8 mouse cellular contexts compared by ENCODE assay signal in the genomic region with DNA sequence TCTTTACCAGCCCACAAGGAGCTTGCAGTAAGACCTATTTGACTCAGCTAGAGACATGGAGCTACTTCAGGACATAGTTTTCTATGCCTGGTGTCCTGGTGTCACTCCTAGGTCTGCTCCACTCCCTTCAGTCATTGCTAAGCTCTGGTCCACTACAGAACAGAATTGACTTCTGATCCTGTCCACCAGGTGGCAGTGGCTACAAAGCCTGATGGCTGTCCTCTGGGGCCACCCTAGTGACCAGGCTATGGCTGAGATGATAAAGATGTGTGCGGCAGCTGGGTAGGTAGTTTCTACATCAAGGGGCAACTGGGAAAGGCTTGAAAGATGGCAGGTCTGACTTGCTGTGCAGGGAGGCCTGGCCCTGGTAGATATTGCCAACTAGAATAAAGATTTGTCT. TPM values are rescaled to one million over a fixed set of nuclear protein-coding genes. Genes with fewer than 3 reads are reported as not detected.
DNase-seq lines count a peak whose midpoint lies in the region; ATAC-seq and TF ChIP-seq lines count a peak whose summit lies in the region.

No protein-coding gene starts in this region.

- no peaks in the 10 kb centered on the region; the same call in 1 of the 2 replicates for H3K4me1 ChIP-seq in heart, embryonic 12.5 days (replicated peaks)
- peaks cover 16% of the 10 kb centered on the region; the same call in 1 of the 2 replicates for H3K4me1 ChIP-seq in kidney, embryonic 15.5 days
- peaks cover 5% of the 10 kb centered on the region; the same call in 1 of the 2 replicates for H3K4me1 ChIP-seq in liver, postnatal 0 days (ENCODE audit: insufficient read depth)
- peaks cover 13% of the 10 kb centered on the region for H3K4me1 ChIP-seq in neural tube, embryonic 15.5 days

- no peaks in the 10 kb centered on the region for H3K27me3 ChIP-seq in heart, embryonic 12.5 days (replicated peaks)
- H3K27me3 ChIP-seq in kidney, embryonic 15.5 days, result no peaks in the 10 kb centered on the region
- H3K27me3 ChIP-seq in liver, postnatal 0 days (ENCODE audit: insufficient read depth, low read length), result no peaks in the 10 kb centered on the region
- no peaks in the 10 kb centered on the region for H3K27me3 ChIP-seq in neural tube, embryonic 15.5 days (replicated peaks)

- WGBS in heart, embryonic 12.5 days, result 25% methylated on average over 1 of the region's 1 CpGs
- WGBS in kidney, embryonic 15.5 days, result 26% methylated on average over 1 of the region's 1 CpGs
- WGBS in liver, postnatal 0 days (ENCODE audit: insufficient replicate concordance), result 33% methylated on average over 1 of the region's 1 CpGs
- WGBS in neural tube, embryonic 15.5 days, result 33% methylated on average over 1 of the region's 1 CpGs

- peaks cover 22% of the 10 kb centered on the region for H3K36me3 ChIP-seq in heart, embryonic 12.5 days
- H3K36me3 ChIP-seq in kidney, embryonic 15.5 days, result peaks cover 28% of the 10 kb centered on the region
- peaks cover 8% of the 10 kb centered on the region; the same call in 1 of the 2 replicates for H3K36me3 ChIP-seq in liver, postnatal 0 days (replicated peaks; ENCODE audit: insufficient read depth, low read length)
- peaks cover 25% of the 10 kb centered on the region for H3K36me3 ChIP-seq in neural tube, embryonic 15.5 days

- DNase-seq in CD4-positive, CD25-positive, alpha-beta regulatory T cell, adult 2 months (ENCODE audit: low read depth, low spot score), result peak; percentile 57
- peak; percentile 51 for DNase-seq in ZHBTc4 (ENCODE audit: low read depth, low spot score)
- DNase-seq in embryo, embryonic 10 days (ENCODE audit: low spot score), result peak; percentile 86
- DNase-seq in liver, postnatal 0 days, result peak; percentile 75
- peak; percentile 68 for DNase-seq in urinary bladder, postnatal 25 days (ENCODE audit: low spot score)

- no peak overlapping the region for H3K4me3 ChIP-seq in heart, embryonic 12.5 days
- H3K4me3 ChIP-seq in kidney, embryonic 15.5 days (replicated peaks), result no peak overlapping the region
- no peak overlapping the region for H3K4me3 ChIP-seq in liver, postnatal 0 days (ENCODE audit: low read depth, low read length)
- H3K4me3 ChIP-seq in neural tube, embryonic 15.5 days (replicated peaks), result no peak overlapping the region

- H3K9me3 ChIP-seq in heart, embryonic 12.5 days (replicated peaks), result no peaks in the 10 kb centered on the region
- H3K9me3 ChIP-seq in kidney, embryonic 15.5 days (replicated peaks), result no peaks in the 10 kb centered on the region
- H3K9me3 ChIP-seq in liver, postnatal 0 days (ENCODE audit: low read length), result no peaks in the 10 kb centered on the region
- H3K9me3 ChIP-seq in neural tube, embryonic 15.5 days (replicated peaks), result no peaks in the 10 kb centered on the region

- no peak for TF ChIP-seq EP300 in liver, postnatal 0 days (IDR thresholded peaks at IDR 0.05; ENCODE audit: low read depth)

- ATAC-seq in heart, embryonic 12.5 days (ENCODE audit: insufficient number of reproducible peaks, low FRiP score), result 0 out of 2 replicates have a peak, but pooled peaks have one; percentile 26
- ATAC-seq in kidney, embryonic 15.5 days (replicated peaks; ENCODE audit: low FRiP score), result peak; percentile 71; the same call in 1 of the 2 replicates
- ATAC-seq in liver, postnatal 0 days, result peak; percentile 68
- peak; percentile 50; the same call in 1 of the 2 replicates for ATAC-seq in neural tube, embryonic 15.5 days (ENCODE audit: low FRiP score)

- H3K4me2 ChIP-seq in heart, embryonic 12.5 days, result no peak overlapping the region
- H3K4me2 ChIP-seq in kidney, embryonic 15.5 days, result no peak overlapping the region
- H3K4me2 ChIP-seq in liver, postnatal 0 days (ENCODE audit: low read depth, low read length), result no peak overlapping the region
- H3K4me2 ChIP-seq in neural tube, embryonic 15.5 days, result no peak overlapping the region

- no peak overlapping the region for H3K27ac ChIP-seq in heart, embryonic 12.5 days (ENCODE audit: poor library complexity, severe bottlenecking)
- H3K27ac ChIP-seq in kidney, embryonic 15.5 days, result no peak overlapping the region
- H3K27ac ChIP-seq in liver, postnatal 0 days (ENCODE audit: low read depth), result no peak overlapping the region
- H3K27ac ChIP-seq in neural tube, embryonic 15.5 days (replicated peaks), result peak overlapping the region; percentile 41; the same call in 1 of the 2 replicates

- peak; percentile 89 for TF ChIP-seq CTCF in liver, postnatal 0 days (IDR thresholded peaks at IDR 0.05; ENCODE audit: low read depth)

- H3K9ac ChIP-seq in heart, embryonic 12.5 days, result no peak overlapping the region
- no peak overlapping the region for H3K9ac ChIP-seq in kidney, embryonic 15.5 days
- no peak overlapping the region for H3K9ac ChIP-seq in liver, postnatal 0 days (replicated peaks)
- H3K9ac ChIP-seq in neural tube, embryonic 15.5 days (replicated peaks), result no peak overlapping the region

RNA-seq across cellular contexts. Expression of a gene that starts 26.5 kb away (rescaled TPM):
- polyA plus RNA-seq in heart, embryonic 12.5 days (2016; fragmentation: Nextera tagmentation; extraction: Ambion mirVana), result not detected in 2 replicates
- 0.28 and 0.30 TPM in 2 replicates for polyA plus RNA-seq in kidney, embryonic 15.5 days (2015; fragmentation: Nextera tagmentation; extraction: Ambion mirVana)
- polyA plus RNA-seq in liver, postnatal 0 days (2015; fragmentation: Nextera tagmentation; extraction: Ambion mirVana), result not detected in 2 replicates
- polyA plus RNA-seq in neural tube, embryonic 15.5 days (2015; fragmentation: Nextera tagmentation; extraction: Ambion mirVana), result 37.9 and 47.8 TPM in 2 replicates

Comparison
In these comparisons a context has a peak if more than half of its experiments do, and no peak if none do; other contexts are left out.
1. RNA of a gene that starts 26.5 kb away (polyA plus RNA-seq): 37.9 to 47.8 TPM in neural tube, embryonic 15.5 days; 0.28 to 0.30 TPM in kidney, embryonic 15.5 days, not detected in heart, embryonic 12.5 days and not detected in liver, postnatal 0 days; every median in the first group is over 10 times any median in the second.
2. Peak in every context shown above with its lines, with median percentiles within 50 percentile points of each other: DNase-seq and ATAC-seq.